Mouse (Mus musculus) brain, adult 2 months (tissue): ENCODE measurements around the gene Plcb1.
A peak's percentile ranks its signal among the peaks of the same experiment; 100 is the strongest.

Experiments
- DNase-seq: peaks from one replicate; pipeline ENCODE4 v3.0.0; 2011; ENCODE audit warnings: low read depth, low spot score

Gene Plcb1

DNA sequence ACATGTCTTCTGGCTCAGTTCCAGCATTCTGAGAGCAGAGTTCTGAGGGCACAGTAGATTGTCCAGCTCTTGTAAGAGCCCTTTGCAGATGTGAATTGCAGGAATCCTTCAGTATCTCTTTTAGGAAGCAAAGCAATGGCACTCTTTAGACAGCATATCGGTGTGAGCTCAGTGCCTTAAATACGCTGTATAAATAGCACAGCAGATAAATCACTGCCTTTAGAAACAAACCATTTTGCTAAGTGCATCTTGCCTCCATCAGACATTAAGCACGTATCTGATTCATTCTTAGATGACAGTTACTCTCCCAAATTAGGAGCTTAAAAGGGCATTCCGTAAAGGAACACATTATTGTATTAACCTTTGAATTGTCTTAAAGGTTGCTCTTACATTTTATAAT, 416.5 kb downstream of the Plcb1 start:
- peak; percentile 58 for DNase-seq

DNA sequence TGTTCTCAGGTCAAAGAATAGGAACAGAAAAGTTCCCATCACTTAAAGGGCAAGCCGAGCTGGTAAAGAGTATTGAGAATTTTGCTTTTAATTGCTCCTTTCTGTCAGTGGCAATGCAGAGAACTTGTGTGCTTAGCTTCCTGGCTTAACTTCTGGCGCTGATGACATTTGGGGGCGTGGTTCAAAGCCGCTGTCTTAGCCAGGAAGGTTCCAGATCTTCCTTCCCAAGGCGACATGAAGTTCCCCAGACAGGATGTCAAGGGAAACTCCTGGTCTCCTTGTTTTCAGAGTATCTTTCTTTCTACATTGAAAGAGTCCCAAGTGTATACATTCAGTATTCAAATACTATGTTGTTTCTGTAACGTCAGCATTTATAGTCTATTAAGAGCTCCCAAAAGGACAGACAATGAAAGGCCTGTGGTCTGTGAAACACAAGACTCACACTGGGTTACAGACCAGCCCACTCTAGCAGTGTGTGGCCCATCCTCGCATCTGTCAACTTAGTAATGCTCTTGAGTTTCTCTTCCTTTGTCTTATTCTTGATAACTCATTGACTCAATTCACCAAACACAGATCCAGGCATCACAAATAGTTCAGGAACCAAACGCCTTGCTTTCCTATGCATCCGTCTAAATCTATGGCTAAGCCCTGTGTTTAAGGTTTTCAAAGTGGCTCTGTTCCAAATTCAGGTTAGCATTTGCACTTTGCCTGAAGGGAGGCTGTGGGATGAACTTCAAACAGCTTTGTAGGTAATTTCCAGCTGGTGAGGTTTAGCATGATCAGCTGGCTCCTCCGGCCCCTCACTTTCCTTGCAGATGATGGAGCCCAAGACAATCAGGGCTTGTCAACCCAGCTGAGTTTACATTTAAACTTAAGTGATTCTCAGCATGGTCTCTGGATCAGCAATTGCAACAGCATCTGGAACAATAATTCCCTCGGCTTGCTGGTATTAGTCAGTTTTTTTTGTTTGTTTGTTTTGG, 418.6 kb downstream of the Plcb1 start:
- no peak for DNase-seq

DNA sequence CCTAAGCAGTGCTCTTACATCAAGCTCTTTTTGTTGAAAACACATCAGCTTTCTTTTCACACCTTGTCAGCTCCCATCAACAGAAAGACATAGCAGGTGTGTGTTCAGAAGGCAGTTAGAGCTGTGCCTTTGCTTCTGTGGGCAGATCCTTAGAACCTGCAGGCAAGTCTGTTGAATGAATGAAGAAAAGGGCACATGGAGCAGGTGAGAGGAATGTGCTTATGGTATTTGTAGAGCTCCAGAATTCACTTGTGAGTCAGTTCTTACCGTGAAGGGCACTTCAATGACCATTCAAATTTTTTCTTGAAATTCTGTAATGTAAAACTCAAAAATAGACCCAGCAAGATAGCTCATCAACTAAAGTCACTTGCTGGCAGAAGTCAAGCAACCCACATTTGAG, 423.0 kb downstream of the Plcb1 start:
- peak; percentile 25 for DNase-seq

DNA sequence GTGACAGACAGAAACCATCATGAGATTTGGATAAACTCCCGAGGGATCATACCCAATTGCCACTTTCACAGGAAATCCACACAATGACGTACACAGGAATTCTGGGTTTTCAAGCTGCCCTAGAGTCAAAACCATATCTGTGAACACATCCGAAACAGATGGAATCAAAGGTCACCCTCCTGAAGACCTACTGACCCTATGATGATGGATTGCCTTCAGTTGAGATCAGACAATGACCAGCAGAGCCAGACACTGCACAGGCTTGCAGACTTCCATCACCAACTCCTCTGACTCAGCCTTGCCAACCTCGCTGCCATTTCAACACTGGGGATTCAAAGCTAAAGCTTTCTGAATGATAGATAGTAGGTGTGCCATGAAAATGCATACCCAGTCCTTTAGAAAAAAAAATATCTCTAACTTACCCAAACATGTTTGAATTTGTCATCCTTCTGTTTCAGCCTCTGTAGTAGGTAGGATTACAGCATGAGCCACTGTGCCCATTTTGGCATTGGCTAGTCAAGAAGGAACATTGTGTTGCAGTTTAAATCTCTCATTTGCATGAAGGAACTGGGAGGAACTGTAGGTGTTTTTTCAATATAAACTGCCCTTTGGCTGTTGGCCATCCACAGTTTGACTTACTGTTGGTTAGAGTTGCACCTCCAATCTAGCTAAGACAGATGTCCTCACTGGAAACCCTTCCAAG, 429.0 kb downstream of the Plcb1 start:
- DNase-seq = peak; percentile 54

DNA sequence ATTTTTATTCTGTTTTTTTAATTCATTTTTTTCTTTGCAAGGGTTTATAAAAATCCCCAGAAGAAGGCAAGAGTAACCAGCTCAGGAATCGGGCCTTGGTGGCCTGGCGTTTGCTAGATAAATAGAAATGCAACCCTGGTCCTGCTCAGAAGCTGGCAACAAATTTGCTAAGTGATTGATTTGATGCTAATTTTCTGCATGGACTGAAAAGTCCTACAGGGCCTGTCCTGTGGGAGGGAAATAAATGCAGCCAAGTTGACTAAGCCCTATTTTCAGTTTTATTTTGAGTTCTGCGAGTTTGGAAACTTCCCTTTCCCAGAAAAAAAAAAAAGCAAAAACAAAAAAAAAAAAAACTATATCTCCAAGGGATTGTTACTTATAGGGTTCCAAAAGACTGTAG, 433.5 kb downstream of the Plcb1 start:
- DNase-seq = peak; percentile 61

DNA sequence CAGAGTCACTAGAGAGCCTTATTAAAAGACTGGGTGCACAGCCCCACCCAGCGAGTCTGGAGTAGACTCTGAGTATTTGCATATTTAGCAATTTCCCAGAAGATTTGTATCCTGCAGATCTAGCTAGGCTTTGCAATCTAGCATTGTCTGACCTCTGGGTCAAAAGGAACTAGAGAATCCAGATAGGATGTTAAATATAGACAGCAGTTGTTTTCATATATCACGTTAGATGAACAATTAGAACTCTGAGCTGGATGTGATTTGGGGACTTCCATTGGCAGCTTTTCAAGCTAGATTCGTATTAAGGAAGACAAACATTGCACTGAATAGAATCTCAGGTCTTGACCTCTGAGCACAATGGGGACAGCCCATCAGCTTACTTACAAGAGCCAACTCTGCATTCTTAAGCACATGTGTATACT, 439.7 kb downstream of the Plcb1 start:
- DNase-seq = no peak

DNA sequence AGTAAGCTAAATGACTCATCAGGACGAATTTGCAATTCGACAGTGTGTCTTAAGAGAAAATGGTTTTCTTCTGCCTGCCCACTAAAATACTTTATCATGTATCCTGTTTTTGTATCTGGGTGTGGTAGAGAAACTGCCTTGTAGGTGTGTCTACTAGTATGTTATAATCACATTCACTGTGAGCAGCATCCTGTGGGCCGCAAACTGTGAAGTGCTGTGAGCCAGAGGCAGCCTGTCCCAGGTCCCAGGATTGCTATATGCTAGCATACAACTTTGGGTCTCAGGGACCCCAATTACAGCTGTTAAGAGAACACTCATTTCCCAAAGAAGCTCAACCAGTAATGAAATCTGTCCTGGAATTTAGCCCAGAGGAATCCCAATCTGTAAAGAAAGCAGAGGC, 444.4 kb downstream of the Plcb1 start:
- no peak for DNase-seq

DNA sequence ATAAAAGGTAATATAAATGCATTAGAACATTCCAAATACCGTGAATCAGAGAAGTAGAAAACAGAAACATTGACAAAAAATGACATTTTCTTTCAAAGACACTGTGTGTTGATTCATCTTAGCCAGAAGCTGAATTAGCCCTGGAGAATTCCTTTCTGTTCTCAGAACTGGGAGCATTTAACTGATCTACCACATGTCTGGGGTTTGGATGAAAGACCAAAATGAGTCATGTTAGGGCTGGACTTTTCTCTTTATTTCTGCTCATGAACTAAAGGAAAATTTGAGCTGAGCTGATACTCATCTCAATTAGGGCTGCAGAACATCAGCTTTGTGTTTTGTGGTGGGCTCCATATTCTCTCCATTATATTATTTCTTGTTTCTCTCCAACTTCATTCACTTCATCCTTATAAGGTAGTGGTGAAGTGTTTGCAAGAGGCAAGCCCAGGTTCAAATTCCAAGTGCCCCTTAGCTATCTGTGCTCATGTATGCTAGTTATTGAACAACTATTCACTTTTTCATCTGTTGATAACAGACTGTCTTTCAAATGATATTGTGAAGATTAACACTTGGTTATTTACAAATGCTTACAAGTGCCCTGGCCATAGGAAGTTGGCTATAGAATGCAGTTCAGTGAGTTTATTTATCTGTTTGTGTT, 456.9 kb downstream of the Plcb1 start:
- DNase-seq = peak; percentile 59

DNA sequence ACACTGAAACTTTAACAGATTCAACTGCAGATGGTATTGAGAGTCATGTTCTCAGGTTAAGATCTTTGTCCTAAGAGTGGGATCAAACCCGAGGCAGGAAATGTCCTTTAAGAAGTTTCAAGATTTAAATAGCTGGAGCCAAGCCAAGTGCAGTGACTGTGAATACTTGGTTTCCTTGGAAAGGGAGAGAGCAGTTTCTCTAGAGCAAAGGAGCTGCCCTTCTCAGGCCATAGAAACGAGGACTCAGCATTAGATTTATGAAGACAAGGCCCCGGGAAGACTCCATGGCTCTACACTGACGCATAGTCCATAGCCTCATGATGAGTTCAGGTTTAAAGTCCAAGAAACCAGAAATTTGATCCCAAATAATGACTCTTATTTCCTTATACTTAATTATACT, 457.9 kb downstream of the Plcb1 start:
- no peak for DNase-seq

DNA sequence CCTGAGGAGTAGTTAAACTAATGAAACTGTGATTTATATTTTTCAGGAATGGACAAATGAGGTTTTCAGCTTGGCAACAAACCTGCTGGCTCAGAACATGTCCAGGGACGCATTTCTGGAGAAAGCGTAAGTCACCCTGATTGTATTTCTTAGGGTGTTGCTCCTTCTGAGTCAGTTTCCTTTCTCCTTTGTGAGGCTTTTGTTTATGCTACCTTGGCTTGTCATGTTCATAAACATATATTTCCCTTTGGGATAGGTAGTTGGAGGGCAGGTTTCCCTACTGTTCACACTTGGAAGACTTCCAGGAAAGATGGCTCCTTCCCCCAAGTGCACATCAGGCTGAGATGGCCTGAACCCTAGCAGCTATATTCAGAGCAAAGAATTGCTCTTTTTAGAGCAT, 464.1 kb downstream of the Plcb1 start:
- no peak for DNase-seq

DNA sequence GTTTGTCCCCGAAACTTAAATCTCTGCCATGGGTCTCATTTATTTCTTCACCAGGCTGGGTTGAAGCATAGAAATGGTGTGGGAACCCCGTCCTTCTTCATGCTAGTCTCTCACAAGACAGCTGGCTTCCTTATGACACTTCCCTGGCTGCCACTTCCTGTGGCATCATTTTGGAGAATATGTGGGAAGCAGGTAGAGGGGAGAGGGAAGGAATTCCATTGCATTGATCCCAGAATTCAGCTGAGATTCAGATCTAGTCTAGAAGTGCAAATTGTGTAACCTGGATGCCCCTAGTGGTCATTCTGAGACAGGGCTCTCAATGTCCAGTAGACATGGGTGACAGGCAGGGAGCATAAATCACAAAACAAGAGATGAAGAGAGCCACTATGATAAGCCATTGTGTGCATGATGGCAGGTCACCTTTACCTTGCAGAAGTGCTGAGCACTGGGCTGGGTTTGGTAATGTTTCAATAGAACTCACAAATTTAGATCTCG, 466.0 kb downstream of the Plcb1 start:
- peak; percentile 37 for DNase-seq

DNA sequence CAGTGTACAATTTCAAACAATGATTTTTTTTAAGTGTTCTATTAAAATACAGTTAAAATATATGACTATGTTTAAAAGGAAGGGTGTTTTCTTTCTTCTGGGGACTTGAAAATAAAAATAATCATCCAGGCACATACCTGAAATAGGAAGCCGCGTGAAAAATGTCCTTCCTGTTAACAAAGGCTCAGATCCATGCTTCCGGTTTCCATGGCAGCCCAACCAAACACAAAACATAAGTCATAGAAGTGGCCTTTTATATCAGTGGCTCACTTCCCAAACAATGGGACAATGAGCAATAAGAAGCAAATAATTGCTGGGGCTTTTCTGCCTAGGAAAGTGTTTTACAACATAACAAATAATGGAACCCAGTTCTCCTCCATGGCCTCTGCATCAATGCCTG, 473.3 kb downstream of the Plcb1 start:
- DNase-seq = peak; percentile 32

DNA sequence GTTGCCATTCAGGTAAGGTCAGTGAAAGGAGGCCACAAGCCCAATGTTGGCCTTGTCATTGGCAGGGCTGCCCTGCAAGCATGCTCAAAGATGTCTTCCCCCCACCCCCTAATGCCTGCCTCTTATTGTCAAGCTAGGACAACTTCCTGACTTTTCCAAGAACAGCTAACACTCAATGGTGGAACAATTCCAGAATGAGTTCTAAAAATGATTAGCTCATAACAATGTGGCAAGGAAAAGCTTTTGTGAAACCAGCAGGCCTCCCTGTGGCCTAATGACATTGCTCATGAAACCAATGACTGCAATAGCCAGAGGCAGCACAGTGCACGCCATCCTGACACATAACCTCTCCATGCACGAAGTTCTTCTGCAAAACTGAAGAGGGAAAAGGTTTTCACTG, 478.1 kb downstream of the Plcb1 start:
- DNase-seq = no peak

DNA sequence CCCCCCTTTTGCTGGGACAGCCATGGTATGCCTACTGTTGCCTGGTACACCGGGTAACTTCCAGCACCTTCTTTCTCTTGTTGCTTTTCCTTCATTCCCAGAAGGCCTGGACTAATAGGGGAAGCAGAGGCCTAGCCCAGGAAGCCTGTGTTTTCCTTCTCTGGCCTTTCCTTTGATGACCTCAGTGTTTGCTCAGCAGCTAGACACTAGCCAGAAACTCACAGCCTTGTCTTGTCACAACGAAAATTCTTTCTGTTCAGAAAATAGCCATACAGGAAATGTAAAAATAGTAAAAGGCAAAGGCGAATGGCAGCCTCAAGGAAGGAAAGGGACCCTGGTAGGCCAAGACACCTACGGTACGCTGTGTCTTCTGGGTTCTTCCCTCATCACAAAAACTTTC, 489.1 kb downstream of the Plcb1 start:
- no peak for DNase-seq

DNA sequence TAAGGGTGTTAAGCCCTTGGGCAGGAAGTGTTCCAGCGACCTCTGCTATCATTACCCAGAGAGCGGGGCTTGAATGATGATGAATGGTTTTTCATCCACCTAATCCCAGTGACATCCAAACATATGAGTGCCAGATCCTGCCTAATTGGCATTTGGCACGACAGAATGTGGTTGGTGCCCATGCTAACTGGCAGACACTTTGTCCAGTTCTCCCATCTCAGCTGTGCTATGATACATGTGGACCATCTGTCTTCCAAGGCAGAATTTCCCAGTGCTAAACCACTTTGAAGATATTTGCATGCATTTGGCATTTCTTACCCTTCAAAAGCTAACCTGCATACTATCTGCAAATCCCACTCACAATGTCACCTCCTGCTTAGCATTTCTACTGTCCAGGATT, 492.6 kb downstream of the Plcb1 start:
- peak; percentile 84 for DNase-seq

DNA sequence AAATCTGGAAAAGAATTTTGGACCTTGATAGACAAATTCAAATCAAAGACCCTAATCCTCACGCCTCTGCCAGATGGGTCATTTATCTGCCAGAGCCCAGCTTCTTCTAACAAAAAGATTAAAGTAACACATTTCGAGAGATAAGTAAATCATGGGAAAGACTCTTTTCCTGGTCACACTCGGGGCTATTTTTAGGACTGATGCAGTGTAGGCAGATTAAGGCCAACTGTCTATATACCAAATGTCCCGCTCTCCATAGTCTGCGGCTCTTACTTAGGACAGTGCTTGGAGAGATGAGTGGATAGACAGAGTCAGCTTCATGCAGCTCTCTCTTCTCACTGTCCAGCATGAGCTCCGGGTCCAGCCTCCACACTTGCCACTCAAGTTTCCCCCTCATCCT, 493.2 kb downstream of the Plcb1 start:
- peak; percentile 31 for DNase-seq

DNA sequence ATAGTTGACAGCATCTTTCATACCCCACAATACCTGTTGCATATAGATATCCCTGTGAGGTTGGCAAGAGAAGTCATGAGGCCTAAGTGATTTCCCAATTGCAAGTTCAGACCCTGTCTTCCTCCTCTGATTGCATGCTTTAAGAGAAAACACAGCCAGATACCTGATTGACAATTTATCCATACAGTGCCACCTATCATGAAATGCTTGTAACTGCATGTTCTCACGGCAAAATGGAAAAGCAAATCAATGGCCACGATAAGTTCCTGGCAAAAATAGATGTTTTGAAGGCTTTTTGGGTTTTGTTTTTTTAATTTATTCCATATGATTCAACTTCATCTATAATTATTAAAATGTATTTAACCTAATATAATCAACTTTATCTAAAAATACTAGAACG, 497.9 kb downstream of the Plcb1 start:
- peak; percentile 29 for DNase-seq

DNA sequence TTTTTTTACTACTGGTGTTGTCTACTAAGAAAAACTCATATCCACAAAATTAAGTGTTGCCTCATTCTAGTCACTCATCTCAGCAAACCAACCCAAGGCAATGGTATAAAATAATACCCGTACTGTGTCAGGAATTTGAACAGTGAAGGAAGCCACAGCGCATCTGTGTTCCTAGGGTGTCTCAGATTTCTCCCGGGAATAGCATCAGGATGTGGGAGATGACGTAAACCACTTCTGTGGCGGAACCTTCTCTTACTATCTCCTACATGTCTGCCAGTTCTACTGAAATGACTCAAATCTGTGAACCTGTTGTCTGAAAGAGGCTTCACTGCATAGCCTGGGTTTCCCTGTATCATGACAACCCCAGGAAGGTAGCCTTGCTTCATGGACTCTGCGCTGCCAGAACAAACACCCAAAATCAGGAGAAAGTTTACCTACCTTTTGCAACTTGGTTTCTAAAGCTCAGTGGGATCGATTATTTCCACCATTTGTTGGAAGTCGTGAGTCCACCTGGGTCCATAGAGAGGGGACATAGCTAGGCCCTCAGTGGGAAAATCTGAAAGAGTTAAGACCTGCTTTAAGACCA, 510.4 kb downstream of the Plcb1 start:
- peak; percentile 83 for DNase-seq

DNA sequence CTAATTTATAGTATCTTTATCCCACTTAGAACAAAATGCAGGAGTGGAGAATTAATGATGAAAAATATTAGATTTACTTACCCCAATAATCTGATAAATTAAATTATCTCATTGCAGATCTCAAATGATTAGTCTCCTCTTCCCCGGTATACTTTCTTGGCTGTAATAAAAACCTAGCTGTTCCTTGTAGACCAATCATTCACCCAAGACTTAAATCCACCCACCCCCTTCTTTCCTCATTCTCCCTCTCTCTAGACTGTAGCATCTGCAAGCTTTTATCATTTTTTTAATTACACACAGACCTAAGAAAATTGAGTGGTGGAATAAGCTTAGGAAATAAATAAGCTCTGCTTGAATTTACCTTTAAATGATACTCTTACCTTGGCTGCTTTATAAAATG, 514.6 kb downstream of the Plcb1 start:
- DNase-seq = no peak

DNA sequence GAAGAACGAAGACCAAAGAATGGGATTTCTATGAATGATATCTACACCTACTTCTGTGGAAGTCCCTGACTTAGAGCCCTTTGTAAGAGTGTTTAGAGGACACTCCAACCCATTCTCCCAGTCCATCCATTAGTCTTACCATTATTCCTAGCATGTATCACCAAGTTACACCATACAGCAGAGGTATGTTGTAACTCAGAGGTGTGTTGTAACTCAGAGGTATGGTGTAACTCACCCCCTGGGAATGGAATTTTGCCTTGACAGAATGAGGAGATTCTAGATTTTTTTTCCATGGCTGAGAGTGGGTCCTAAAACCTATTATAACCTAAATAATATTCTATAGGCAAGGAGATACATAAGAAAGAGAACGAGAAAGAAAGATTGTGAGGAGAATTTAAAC, 516.6 kb downstream of the Plcb1 start:
- no peak for DNase-seq

DNA sequence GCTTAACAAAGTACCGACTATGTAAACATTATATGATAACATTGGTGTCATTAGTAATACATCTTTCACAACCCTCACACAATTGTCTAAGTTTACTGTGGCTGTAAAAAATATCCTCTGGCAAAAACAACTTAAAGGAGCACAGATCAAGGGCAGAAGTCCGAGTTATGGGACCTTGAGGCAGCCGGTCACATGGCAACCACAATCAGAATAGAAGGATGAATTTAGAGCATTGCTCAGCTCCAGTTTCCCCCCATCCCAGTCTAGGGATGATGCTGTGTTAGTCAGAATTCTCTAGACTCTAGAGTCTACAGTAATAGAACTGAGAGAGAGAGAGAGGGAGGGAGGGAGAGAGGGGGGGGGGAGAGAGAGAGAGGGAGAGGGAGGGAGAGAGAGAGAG, 519.3 kb downstream of the Plcb1 start:
- DNase-seq = no peak
